Mouse (Mus musculus): ENCODE data around the gene Supt3. TPM values are rescaled to one million over a fixed set of nuclear protein-coding genes. Genes with fewer than 3 reads are reported as not detected.

Supt3 gene
- polyA plus RNA-seq, 1 experiment = 15.9 TPM

DNA sequence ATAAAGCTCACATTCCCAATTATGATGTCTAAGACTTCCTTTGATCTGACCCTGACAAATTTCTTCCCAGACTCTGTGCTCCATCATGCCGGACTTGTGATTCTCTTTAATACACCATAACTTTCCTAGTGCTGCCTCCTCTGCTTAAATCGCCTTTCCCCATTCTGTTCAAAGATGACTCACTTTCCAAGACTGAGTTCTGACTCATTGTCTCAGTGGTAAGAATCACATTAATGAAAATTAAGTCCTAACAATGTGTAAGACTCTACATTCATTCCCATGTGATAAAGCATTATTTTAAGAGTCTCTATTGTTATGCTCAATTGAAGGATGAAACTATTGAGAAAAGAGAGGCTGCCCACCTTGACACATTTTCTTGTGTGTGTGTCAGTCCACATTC lies 6.1 kb upstream of the Supt3 start:
- Histone ChIP-seq H3K9me3 (replicated peaks; ENCODE audit: control insufficient read depth, insufficient read depth, low read length, poor library complexity, severe bottlenecking) (no peaks in the 10 kb centered on the region), H3K9ac (ENCODE audit: low read depth, poor library complexity, severe bottlenecking) (no peak overlapping the region), H3K4me3 (ENCODE audit: low read depth, low read length) (no peak overlapping the region), H3K4me1 (ENCODE audit: control insufficient read depth, insufficient read depth, low read length) (peaks cover 3% of the 10 kb centered on the region), H3K27me3 (ENCODE audit: control insufficient read depth, insufficient read depth, low read length, poor library complexity, severe bottlenecking) (no peaks in the 10 kb centered on the region; the same call in 1 of the 2 replicates), H3K36me3 (ENCODE audit: control insufficient read depth, insufficient read depth, low read length, poor library complexity, severe bottlenecking) (no peaks in the 10 kb centered on the region), H3K27ac (ENCODE audit: insufficient read depth, low read length) (no peak overlapping the region)
- TF ChIP-seq POLR2A (IDR thresholded peaks at IDR 0.05; ENCODE audit: insufficient read depth, low read length) (no peak), EP300 (IDR thresholded peaks at IDR 0.05; ENCODE audit: insufficient read depth, low read depth, low read length) (no peak), CTCF (IDR thresholded peaks at IDR 0.05; ENCODE audit: low read depth, low read length) (no peak)

DNA sequence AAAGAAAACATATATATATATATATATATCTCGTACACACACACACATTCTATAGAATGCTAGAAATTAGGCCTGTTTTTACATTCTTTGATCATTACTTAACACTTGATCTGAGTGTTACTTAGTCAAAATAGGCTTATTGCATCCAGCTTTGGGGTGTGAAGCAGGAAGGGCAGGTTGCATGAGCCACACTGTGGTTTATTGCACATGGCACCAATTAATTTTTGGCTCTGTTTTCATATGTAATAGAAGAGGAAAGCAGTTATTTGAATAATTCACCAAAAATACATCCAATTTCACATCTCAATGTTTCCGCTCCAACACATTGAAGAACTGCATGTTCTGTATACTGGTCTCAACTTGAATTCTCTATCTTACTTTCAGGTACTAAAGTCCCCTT lies 4.4 kb upstream of the Supt3 start:
- Histone ChIP-seq H3K9ac (ENCODE audit: low read depth, poor library complexity, severe bottlenecking) (no peak overlapping the region), H3K27me3 (ENCODE audit: control insufficient read depth, insufficient read depth, low read length, poor library complexity, severe bottlenecking) (no peaks in the 10 kb centered on the region; the same call in 1 of the 2 replicates), H3K27ac (ENCODE audit: insufficient read depth, low read length) (no peak overlapping the region), H3K4me1 (ENCODE audit: control insufficient read depth, insufficient read depth, low read length) (peaks cover 3% of the 10 kb centered on the region), H3K9me3 (replicated peaks; ENCODE audit: control insufficient read depth, insufficient read depth, low read length, poor library complexity, severe bottlenecking) (no peaks in the 10 kb centered on the region), H3K36me3 (ENCODE audit: control insufficient read depth, insufficient read depth, low read length, poor library complexity, severe bottlenecking) (no peaks in the 10 kb centered on the region), H3K4me3 (ENCODE audit: low read depth, low read length) (no peak overlapping the region)
- TF ChIP-seq EP300 (IDR thresholded peaks at IDR 0.05; ENCODE audit: insufficient read depth, low read depth, low read length) (no peak), POLR2A (IDR thresholded peaks at IDR 0.05; ENCODE audit: insufficient read depth, low read length) (no peak), CTCF (IDR thresholded peaks at IDR 0.05; ENCODE audit: low read depth, low read length) (no peak)

DNA sequence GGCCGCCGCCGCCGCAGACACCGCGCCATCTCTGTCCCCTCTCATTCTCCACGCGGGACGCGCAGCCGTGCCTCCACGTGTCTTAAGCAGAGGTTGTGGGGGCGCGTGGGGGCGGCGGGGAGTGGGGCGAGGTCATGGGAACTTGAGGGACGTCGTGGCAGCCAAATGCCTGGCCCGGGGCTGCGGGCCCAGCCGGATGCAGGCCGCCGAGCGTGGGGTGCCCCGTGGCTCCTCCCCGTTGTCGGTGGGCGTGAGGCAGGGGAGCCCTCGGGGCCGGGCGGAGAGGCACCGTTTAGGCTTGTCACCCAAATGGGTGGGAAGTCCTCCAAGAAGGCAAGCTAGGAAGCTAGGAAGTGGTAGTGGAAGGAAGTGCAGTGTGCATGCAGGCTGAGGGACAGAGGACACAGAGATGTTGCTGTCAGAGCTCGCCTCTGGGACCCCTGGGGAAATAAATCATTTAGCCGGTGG lies 419 bp downstream of the Supt3 start:
- TF ChIP-seq POLR2A (IDR thresholded peaks at IDR 0.05; ENCODE audit: insufficient read depth, low read length) (no peak), CTCF (IDR thresholded peaks at IDR 0.05; ENCODE audit: low read depth, low read length) (no peak), EP300 (IDR thresholded peaks at IDR 0.05; ENCODE audit: insufficient read depth, low read depth, low read length) (no peak)
- Histone ChIP-seq H3K27me3 (ENCODE audit: control insufficient read depth, insufficient read depth, low read length, poor library complexity, severe bottlenecking) (no peaks in the 10 kb centered on the region), H3K4me3 (ENCODE audit: low read depth, low read length) (peak overlapping the region; percentile 84), H3K9me3 (replicated peaks; ENCODE audit: control insufficient read depth, insufficient read depth, low read length, poor library complexity, severe bottlenecking) (no peaks in the 10 kb centered on the region), H3K36me3 (ENCODE audit: control insufficient read depth, insufficient read depth, low read length, poor library complexity, severe bottlenecking) (no peaks in the 10 kb centered on the region), H3K27ac (ENCODE audit: insufficient read depth, low read length) (no peak overlapping the region), H3K4me1 (ENCODE audit: control insufficient read depth, insufficient read depth, low read length) (peaks cover 3% of the 10 kb centered on the region), H3K9ac (ENCODE audit: low read depth, poor library complexity, severe bottlenecking) (peak overlapping the region; percentile 84)

DNA sequence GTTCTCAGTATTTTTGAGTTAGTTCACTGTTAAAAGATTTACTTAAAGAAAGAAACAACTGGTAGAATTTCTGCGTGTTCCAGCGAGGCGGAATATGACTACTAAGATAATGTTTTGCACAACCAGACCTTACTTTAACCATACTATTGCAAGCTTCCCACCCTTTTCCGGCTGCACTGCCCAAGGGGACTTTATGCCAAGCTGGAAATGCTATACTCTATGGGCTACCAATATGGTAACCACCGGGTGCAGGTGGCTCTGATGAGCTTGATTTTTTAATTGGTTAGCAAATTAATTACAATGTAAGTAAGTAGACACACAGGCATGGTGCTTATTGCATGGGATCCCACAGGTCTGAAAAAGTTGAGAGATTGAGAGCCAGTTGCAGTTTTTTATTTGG lies 1.2 kb downstream of the Supt3 start:
- no peaks in the 10 kb centered on the region for H3K36me3 ChIP-seq (ENCODE audit: control insufficient read depth, insufficient read depth, low read length, poor library complexity, severe bottlenecking)
- no peak overlapping the region for H3K4me3 ChIP-seq (ENCODE audit: low read depth, low read length)
- no peak overlapping the region for H3K27ac ChIP-seq (ENCODE audit: insufficient read depth, low read length)
- TF ChIP-seq POLR2A (IDR thresholded peaks at IDR 0.05; ENCODE audit: insufficient read depth, low read length) = no peak
- TF ChIP-seq CTCF (IDR thresholded peaks at IDR 0.05; ENCODE audit: low read depth, low read length) = no peak
- TF ChIP-seq EP300 (IDR thresholded peaks at IDR 0.05; ENCODE audit: insufficient read depth, low read depth, low read length) = no peak
- peak overlapping the region; percentile 84; the same call in 1 of the 2 replicates for H3K9ac ChIP-seq (ENCODE audit: low read depth, poor library complexity, severe bottlenecking)
- H3K27me3 ChIP-seq (ENCODE audit: control insufficient read depth, insufficient read depth, low read length, poor library complexity, severe bottlenecking) = no peaks in the 10 kb centered on the region
- H3K4me1 ChIP-seq (ENCODE audit: control insufficient read depth, insufficient read depth, low read length) = peaks cover 3% of the 10 kb centered on the region
- no peaks in the 10 kb centered on the region for H3K9me3 ChIP-seq (replicated peaks; ENCODE audit: control insufficient read depth, insufficient read depth, low read length, poor library complexity, severe bottlenecking)

DNA sequence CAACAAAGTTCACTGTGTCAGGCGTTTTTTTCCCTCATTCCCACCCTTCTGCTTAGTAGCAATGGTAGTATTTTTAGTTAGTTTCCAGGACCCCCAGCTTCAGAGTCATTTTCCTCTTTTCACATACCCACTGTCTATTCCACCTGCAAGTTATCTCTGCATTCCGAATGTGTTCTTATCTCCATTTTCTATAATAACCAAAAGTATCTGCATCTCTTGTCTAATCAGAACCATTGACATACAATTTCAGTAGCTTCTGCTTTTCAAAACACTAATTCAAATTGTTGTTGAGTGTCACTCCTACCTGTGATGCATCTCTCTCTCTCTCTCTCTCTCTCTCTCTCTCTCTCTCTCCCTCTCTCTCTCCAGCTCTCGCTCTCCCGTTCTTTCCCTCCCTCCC lies 3.4 kb downstream of the Supt3 start:
- H3K4me1 ChIP-seq (ENCODE audit: control insufficient read depth, insufficient read depth, low read length) = no peaks in the 10 kb centered on the region

DNA sequence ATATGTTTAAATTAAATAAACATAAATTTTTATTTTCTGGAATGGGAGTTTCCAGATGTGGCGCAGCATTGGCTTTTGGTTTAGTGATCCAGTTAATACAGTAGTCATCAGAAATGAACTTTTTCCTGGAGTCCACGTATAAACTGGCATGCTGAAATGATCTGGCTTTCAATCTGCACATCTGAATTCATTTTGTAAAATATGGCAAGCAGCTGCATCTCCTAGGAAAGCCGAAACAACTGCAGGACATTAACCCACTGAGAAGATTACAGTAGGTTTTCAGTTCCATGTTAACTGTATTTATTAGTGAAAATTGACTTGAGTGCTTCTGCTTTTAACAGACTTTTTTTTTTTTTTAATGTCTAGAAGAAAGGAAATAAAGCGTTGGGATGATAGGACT lies 5.4 kb downstream of the Supt3 start:
- no peaks in the 10 kb centered on the region for H3K4me1 ChIP-seq (ENCODE audit: control insufficient read depth, insufficient read depth, low read length)
- TF ChIP-seq EP300 (IDR thresholded peaks at IDR 0.05; ENCODE audit: insufficient read depth, low read depth, low read length) (no peak), CTCF (IDR thresholded peaks at IDR 0.05; ENCODE audit: low read depth, low read length) (no peak), POLR2A (IDR thresholded peaks at IDR 0.05; ENCODE audit: insufficient read depth, low read length) (no peak)
- no peak overlapping the region for H3K27ac ChIP-seq (ENCODE audit: insufficient read depth, low read length)
- no peaks in the 10 kb centered on the region for H3K9me3 ChIP-seq (replicated peaks; ENCODE audit: control insufficient read depth, insufficient read depth, low read length, poor library complexity, severe bottlenecking)
- no peaks in the 10 kb centered on the region for H3K27me3 ChIP-seq (ENCODE audit: control insufficient read depth, insufficient read depth, low read length, poor library complexity, severe bottlenecking)
- H3K4me3 ChIP-seq (ENCODE audit: low read depth, low read length) = no peak overlapping the region
- H3K9ac ChIP-seq (ENCODE audit: low read depth, poor library complexity, severe bottlenecking) = no peak overlapping the region
- no peaks in the 10 kb centered on the region for H3K36me3 ChIP-seq (ENCODE audit: control insufficient read depth, insufficient read depth, low read length, poor library complexity, severe bottlenecking)

More for the DNA sequence above, 3.4 kb downstream of the Supt3 start:
- no peak overlapping the region for H3K9ac ChIP-seq (ENCODE audit: low read depth, poor library complexity, severe bottlenecking)
- H3K27ac ChIP-seq (ENCODE audit: insufficient read depth, low read length) = no peak overlapping the region
- no peak for TF ChIP-seq CTCF (IDR thresholded peaks at IDR 0.05; ENCODE audit: low read depth, low read length)
- TF ChIP-seq POLR2A (IDR thresholded peaks at IDR 0.05; ENCODE audit: insufficient read depth, low read length) = no peak
- TF ChIP-seq EP300 (IDR thresholded peaks at IDR 0.05; ENCODE audit: insufficient read depth, low read depth, low read length) = no peak
- no peaks in the 10 kb centered on the region for H3K27me3 ChIP-seq (ENCODE audit: control insufficient read depth, insufficient read depth, low read length, poor library complexity, severe bottlenecking)
- no peaks in the 10 kb centered on the region for H3K36me3 ChIP-seq (ENCODE audit: control insufficient read depth, insufficient read depth, low read length, poor library complexity, severe bottlenecking)
- H3K9me3 ChIP-seq (replicated peaks; ENCODE audit: control insufficient read depth, insufficient read depth, low read length, poor library complexity, severe bottlenecking) = no peaks in the 10 kb centered on the region
- no peak overlapping the region for H3K4me3 ChIP-seq (ENCODE audit: low read depth, low read length)

All from ES-Bruce4 (cell line).